Mouse (Mus musculus) gastrocnemius, postnatal 25 days (tissue): Measurements from ENCODE around the gene Prrc2a. TPM values are rescaled to one million over a fixed set of nuclear protein-coding genes. Genes with fewer than 3 reads are reported as not detected.

ENCODE experiments used
- DNase-seq: peaks from one replicate; pipeline ENCODE4 v3.0.0; 2022
- total RNA-seq, 2 experiments: library from RNA; stranded (reverse); gene quantifications; 1 replicate in 1 of 2; 2 replicates in 1 of 2; pipeline ENCODE4 v1.2.3; 2021

The Prrc2a gene
- total RNA-seq, 2 experiments from 2014 or later: 93.3 to 102 TPM

- DNase-seq: no peak
Observed at GRCm38 (mm10) chr17:35190096-35190495, 25.4 kb upstream of the Prrc2a start.

- DNase-seq: no peak
Observed at GRCm38 (mm10) chr17:35189186-35189585, 24.5 kb upstream of the Prrc2a start.

- DNase-seq: no peak
Observed at GRCm38 (mm10) chr17:35187959-35188610, 23.4 kb upstream of the Prrc2a start, which contains the start of gene Lst1. Gene Lst1 (minus strand): TSS chr17:35188439.

- no peak for DNase-seq
Observed at GRCm38 (mm10) chr17:35187345-35187744, 22.6 kb upstream of the Prrc2a start.

GRCm38 (mm10) chr17:35186681-35187080, 22.0 kb upstream of the Prrc2a start:
- no peak for DNase-seq

- no peak for DNase-seq
Observed at GRCm38 (mm10) chr17:35185639-35186611, 21.2 kb upstream of the Prrc2a start.

- DNase-seq: no peak
Observed at GRCm38 (mm10) chr17:35180093-35180492, 15.4 kb upstream of the Prrc2a start.

GRCm38 (mm10) chr17:35178528-35178927, 13.8 kb upstream of the Prrc2a start:
- DNase-seq: peak; percentile 67

- DNase-seq: no peak
Observed at GRCm38 (mm10) chr17:35175968-35176367, 11.3 kb upstream of the Prrc2a start, which contains the start of gene Aif1. Gene Aif1 (minus strand): TSS chr17:35176068.

GRCm38 (mm10) chr17:35175382-35175781, 10.7 kb upstream of the Prrc2a start:
- DNase-seq: no peak

GRCm38 (mm10) chr17:35174201-35174977, 9.7 kb upstream of the Prrc2a start:
- DNase-seq: no peak

GRCm38 (mm10) chr17:35173329-35173728, 8.6 kb upstream of the Prrc2a start:
- no peak for DNase-seq

GRCm38 (mm10) chr17:35172445-35173234, 7.9 kb upstream of the Prrc2a start:
- no peak for DNase-seq

- no peak for DNase-seq
Observed at GRCm38 (mm10) chr17:35168541-35169207, 4.0 kb upstream of the Prrc2a start.

- no peak for DNase-seq
Observed at GRCm38 (mm10) chr17:35167794-35168193, 3.1 kb upstream of the Prrc2a start.

- no peak for DNase-seq
Observed at GRCm38 (mm10) chr17:35166352-35167035, 1.8 kb upstream of the Prrc2a start.

- DNase-seq: no peak
Observed at GRCm38 (mm10) chr17:35165451-35166155, 906 bp upstream of the Prrc2a start.

- DNase-seq: no peak
Observed at GRCm38 (mm10) chr17:35164218-35164567, 504 bp downstream of the Prrc2a start.

- no peak for DNase-seq
Observed at GRCm38 (mm10) chr17:35163326-35164081, 1.2 kb downstream of the Prrc2a start.
